Mouse (Mus musculus): ENCODE measurements around the gene Pou3f3.

Gene Pou3f3

DNA sequence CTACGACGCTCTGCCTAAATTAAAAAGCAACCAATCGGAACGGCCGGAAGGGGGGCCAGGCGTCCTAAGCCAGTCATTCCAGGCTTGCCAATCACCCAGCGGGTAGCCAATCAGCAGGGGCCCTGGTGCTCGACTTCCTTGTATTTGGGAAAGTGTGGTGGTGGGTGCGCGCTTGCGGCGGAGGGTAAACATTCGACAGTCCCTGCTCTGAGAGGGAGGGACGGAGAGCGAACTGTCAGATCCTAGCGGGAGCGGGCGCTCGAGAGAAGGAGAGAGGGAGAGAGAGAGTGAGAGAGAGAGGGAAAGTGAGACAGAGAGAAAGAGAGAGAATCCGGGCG lies at the start of gene Pou3f3:
Gene Pou3f3, plus strand, starts transcription at position 191 of the 338 bp plus-strand sequence.
- DNase-seq (ENCODE audit: low read depth, low spot score), result peak; percentile 98

DNA sequence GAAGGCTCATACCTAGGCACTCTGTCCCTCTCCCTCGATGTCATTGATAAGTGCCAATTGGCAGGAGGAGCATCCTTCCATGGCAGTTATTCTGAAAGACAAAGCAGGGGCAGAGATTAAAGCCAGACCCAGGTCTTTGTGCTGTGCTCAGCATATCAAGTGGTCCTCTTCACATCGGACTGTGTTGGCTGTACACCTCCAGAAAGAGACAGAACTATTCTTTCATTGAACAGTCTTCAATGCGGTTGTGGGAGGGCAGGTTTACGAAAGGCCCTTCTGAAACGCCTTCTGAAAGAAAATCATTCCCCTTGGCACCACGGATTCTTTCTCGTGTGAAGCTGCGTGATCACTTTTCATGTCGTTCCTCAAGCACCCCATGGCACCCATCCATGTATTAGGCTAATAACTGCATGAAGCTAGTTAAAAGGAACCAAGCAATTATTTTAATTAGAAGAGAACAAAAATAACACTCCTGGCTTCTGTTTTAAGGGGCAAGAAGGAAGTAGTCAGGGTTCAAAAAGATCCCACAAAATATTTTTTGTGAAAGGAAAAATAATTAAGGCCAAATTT lies 47.1 kb upstream of the Pou3f3 start:
- no peak for DNase-seq (ENCODE audit: low read depth, low spot score)

DNA sequence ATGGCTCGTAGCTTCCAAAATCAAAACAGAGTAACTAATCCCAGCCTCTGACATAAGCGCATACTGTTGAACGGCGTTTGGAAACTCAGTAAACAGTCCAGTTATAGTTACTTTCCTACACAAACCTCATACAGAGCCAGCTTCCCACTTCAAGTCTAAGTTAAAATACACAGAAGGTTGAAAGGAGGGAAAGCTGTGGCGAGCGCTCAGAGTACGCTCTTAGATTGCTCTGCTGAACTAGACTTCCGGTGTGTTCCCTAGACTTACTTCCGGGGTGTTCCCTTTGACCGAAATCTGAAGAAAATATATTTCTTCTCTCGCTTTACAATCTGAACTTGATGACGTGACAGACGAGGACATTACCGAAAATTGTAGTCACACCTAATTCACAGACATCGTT lies 44.1 kb upstream of the Pou3f3 start:
- no peak for DNase-seq (ENCODE audit: low read depth, low spot score)

DNA sequence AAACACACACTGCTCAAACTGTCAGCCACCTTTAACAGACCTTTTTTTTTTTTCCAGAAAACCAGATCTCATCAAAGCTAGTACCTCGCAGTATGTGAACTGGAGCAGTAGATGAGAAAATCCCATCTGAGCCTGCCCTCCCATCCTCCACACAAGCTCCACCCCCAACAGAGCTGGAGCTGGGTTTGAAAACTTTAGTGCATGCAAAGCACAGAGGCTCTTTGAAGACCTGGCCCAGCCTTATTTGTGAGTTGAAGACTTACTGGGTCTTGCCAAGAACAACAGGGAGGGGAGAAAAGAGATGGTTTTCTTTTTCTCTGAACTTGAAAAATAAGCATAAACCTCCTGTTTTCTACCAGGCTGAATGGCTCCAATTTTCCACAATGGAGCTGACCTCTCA lies 28.0 kb upstream of the Pou3f3 start:
- DNase-seq (ENCODE audit: low read depth, low spot score), result no peak

DNA sequence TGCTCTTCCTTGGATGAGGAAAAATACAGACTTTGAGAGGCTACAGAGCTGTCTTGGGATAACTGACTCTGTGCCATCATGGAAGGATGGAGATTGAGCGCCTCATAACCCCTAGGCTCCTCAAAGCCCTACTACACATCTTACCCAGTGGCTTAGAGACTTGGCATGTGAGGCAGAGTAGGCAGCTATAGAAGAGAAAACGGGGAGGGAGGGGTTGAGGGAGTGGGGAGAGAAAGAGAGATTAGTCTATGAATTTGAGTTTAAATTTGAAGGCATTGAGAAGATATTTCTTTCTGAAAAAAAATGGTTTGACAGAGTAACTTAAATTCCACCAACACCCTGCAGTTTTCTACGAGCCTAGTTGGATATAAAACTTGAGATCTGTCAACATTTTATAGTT lies 14.9 kb upstream of the Pou3f3 start:
- DNase-seq (ENCODE audit: low read depth, low spot score), result no peak

DNA sequence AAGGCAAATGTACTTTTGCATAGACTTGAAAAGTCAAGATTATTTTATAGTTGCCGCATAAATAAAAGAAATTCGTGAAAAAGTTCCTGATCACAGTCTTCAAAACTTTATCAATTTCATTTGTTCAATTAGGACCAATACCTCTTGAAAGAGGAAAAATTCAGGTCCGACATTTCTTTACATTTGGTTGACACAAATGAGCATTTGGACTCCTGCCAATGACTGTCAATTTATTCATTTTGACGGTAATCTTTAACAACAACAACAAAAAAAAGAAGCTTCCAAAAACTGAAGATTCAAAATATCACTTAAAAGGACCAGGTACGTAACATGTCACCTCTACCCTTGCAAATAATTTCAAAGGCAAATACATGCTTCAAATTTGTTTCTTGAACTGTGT lies 13.8 kb upstream of the Pou3f3 start:
- DNase-seq (ENCODE audit: low read depth, low spot score), result no peak

DNA sequence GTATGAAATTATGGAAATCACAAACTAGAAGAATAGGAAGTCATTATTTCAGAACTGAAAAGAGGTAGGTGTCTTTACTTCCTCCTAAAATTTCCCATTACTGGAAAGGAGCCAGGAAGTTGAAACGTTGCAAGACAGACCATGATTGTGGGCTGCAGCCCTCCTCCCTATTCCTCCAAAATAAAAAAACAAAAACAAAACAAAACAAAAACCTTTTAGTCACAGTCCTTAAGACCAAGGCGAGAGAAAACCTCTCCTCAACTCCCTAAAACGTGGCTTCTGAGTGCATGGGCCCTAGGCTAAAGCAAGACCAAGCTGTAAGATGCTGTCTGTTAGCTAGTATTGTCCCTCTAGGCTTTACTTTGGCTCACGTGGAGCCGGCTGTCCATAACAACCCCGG lies 11.7 kb upstream of the Pou3f3 start:
- DNase-seq (ENCODE audit: low read depth, low spot score), result no peak

DNA sequence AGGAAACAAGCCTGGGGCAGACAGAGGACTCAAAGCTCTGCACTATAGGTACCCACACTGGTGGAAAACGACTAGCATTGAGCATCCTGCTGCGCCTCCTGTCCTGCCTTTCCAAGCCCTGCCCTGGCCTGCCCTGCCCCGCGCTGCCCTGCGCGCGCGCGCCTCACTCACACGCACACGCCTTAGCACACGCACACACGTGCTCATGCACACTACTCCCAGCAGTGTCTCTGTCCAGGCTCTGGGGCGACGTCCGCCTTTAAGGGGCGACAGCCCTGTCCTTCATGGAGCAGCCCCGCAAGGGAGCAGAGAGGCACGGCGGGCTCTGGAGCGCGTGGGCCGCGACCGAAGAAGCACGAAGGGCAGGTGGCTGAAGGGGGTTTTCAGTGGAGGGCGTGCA lies 11.2 kb upstream of the Pou3f3 start:
- no peak for DNase-seq (ENCODE audit: low read depth, low spot score)

DNA sequence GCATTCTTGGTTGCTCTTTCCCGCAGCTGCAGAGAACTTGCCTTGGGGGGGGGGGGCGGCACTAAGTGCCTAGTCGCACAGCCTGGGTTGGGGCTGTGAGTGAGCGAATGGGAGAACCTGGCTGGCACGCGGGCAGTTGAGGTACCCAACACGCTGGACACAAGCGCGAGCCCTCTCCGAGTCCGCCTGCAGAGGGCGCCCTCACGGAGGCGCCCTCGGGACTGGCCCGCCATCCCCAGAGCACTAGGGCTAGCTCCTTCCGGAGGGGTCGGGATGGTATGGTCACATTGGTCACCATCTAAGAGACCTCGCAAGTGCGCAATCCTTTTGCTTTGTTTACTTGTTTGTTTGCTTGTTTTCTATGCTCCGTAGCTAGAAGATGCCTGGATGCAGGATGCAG lies 10.8 kb upstream of the Pou3f3 start:
- no peak for DNase-seq (ENCODE audit: low read depth, low spot score)

DNA sequence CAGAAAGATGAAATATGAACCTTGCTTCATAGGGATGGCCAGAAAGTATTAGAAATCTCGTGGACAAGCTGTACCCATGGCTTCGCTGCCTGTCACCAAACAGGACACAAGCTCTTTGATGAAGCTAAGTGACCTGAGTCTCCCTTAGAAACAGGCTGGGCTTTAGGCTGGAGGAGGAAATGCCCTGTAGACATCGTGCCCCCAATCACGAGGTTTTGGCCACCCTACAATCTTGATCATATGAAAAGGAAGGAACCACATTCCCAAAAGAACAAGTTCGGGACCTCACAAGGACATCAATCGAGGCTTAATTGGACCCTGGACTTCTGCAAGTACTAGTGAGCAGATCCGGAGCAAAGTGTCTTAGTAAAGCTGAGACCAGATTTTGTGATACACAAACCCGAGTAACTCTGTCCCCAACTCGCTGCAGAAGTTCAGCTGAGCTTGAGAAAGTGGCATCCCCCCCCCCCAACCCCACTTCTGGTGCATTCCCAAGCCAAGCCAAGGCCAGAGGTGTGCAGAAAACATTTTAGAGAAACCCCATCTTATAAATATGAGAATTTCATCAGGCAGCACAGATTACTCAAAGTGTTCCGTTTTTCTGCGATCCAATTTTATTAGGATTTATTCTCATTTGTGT lies 10.1 kb upstream of the Pou3f3 start:
- no peak for DNase-seq (ENCODE audit: low read depth, low spot score)

DNA sequence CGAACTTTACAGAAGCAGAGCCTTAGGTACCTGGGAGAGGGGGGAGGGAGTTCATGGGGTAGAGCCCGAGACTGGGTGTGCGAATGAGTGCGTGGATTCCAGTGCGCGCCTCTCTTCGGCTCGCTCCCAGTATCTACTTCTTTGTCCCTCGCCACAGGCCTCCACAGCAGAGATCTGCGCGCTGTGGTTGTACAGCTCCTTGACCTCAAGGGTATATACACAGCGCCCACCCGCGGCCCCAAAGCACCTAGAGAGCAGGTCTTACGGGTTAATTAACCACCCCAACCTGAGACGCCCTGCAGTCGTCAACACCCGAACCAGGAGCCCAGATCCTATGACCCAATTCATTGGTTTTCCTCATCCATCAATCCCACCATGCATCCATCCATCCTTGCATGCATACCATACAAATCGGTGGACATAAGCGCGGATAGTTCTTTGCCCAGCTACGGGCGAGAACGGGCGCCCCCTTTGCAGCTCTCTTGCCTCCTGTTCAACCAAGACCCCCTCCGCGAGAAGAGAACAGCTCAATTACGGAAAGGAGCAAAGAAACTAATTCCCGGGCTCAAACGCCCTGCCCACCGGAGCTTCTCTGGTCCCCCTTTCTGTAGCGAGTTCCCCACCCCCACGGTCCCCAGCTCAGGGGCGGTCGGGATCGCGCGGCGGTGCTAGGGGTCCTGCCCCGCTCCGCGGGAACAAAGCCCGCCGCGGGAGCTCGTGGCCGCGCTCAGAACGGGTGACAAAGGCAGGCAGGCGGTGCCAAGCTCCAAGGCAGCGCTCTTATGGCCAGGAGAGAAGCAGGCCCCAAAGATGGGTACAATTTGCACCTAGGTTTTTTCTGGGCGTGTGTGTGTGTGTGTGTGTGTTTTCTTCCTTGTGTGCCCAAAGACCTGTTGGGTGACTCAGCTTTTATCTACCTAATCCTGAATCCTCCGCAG lies 9.1 kb upstream of the Pou3f3 start:
- no peak for DNase-seq (ENCODE audit: low read depth, low spot score)

DNA sequence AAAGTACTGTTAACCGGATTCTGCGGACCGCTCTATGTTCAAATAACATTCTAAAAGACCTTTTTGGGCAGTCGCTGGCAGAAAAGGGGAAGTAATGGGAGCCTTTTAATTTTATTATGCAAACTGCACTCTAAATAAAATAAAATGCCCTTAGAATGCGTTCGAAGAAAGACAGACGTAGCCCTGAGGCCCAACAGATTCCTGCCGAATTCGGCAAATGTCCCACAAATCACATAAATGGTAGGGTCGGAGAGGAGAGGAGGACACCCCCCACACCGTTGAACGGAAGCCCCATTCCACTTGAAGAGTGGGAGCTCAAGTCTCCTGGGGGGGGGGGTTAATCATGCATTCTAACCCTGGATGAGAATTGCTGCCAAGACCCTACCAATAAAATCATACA lies 8.3 kb upstream of the Pou3f3 start:
- no peak for DNase-seq (ENCODE audit: low read depth, low spot score)

DNA sequence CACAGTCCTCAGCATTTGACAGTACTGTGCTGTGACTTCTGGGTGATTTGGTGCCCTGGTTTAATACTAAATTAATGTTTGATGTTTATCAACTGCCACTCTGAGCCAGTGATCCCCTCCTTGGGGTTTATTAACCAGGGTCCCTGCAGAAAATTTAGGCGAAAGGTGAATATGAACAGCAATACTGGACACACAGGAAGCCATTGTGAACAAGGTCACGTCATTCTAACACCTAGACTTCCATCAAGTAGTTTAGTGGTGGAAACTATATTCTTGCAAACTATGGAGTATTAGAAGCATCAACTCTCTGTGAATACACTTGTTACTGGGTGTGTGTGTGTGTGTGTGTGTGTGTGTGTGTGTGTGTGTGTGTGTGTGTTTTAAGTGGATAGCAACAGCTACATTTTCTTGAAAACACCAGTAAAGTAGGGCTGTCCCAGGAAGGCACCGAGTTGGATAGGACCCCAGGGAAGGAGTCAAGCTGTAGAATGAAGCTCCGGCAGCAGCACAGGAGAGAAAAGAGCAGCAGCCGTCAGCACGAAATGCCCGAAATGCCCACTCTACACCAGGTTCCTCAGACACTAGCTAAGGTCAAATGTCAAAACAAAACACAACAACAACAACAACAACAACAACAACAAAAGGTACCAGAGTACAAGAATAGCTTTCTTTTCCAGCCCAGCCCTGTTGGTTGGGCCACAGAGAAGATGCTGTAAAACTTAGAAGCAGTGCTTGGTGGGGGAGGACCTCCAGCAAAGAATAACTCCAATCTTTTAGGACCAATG lies 7.6 kb upstream of the Pou3f3 start:
- DNase-seq (ENCODE audit: low read depth, low spot score), result no peak

DNA sequence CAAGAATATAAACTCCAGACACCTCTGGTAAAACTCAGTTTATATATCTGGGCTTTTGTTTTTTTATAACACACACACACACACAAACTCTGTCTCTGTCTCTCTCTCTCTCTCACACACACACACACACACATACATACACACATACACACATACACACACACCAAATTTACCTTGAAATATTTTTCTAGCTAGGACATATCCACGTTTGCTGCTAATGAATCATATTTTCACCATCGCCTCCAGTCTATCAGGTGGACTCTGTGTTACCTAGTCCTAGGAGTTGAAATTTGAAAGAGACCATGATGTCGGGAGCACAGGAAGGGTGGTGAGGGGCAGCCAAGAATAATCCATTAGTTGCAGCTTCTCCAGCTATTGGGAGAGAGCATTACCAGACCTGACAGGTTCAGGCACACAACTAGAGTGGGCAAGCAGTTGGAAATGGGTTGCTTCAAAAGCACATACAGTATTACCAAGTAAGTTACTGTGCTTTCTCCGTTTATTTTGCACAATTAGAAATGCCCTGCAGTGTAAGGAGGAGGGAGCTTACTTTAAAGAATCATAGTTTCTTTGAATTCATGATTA lies 6.9 kb upstream of the Pou3f3 start:
- no peak for DNase-seq (ENCODE audit: low read depth, low spot score)

DNA sequence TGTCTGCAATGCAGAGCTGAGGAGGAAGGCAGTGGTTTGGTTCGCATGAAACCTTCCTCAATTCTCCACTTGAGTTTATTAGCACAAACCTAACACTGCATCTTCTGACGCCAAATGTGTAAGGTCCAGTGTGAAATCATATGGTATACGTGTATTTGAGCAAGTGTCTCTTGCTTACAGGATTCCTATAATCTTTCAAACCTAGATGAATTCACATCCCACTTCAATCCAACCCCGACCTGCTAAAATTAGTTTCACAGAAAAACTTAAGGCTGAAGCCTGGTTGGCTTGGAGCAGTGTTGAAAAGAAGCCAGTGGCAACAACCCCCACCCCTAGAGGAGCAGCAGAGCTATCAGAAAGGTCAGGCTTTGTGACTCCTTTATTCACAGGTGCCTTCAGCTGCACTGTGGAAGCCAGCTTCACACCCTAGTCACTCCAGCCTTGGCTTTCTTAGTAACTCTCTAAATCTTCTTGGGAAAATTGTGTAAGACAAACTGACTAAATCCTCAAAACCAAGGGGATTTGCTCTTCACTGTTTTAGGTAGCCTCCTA lies 5.5 kb upstream of the Pou3f3 start:
- DNase-seq (ENCODE audit: low read depth, low spot score), result no peak

DNA sequence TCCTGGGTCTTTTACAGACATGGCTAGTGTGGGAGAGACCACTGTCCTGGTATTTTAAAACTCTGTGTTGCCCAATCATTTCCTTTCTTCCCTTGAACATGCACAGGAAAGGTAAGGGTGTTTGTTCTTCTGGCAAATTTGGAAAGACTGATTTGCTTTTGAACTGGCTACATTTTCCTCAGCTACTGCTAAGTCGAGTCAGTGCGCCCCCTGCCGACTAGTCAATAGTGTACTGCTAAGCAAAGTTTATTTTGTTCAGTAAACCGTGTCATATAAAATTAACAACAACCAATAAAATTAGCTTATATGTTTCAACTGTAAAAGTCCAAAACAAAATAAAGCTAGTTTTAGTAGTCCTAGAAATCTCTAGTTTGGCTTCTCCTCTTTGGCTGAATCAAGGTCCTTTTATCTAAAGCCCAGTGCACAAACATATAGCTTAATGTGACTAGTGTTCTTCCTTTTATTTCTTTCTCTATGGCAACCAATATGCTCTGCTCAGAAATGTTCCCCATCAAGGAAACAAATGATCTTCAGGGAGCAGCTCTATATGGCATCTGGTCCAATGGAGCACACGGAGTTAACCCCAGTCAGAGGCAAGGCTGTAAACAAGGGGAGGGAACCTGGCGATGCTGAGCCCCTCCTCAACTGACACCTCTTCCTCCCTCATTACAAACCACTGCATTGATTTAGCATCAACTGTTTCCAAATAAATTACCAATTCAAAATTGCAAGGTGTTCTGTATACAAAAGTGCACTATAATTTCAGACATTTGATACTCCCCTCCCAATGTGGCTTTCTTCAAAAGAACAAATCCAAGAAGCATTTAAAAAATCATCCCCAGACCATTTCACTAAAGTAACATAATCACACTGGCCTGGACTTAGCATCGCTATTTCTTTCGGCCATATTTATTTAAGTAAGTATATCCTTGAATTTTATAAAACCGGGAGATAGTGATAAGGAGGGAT lies 4.1 kb upstream of the Pou3f3 start:
- DNase-seq (ENCODE audit: low read depth, low spot score), result peak; percentile 84

DNA sequence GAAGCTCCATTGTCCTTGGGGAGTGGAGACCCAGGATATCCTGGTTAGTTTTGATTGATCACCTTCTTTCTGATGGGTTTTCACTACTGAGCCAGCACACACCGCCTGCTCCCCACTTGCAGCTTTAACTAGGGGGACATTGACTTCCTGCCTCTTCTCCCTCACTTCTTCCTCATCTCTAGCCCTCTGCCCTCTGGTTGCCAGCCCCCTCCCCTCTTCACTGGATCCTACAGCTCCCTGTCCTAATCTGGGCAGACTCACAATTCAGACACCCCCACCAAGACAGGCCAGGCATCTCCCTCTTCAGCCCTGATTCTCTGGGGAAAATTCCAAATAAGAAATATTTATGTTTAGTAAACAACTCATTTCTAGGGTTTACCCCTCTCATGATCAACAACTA lies 3.3 kb upstream of the Pou3f3 start:
- DNase-seq (ENCODE audit: low read depth, low spot score), result no peak

DNA sequence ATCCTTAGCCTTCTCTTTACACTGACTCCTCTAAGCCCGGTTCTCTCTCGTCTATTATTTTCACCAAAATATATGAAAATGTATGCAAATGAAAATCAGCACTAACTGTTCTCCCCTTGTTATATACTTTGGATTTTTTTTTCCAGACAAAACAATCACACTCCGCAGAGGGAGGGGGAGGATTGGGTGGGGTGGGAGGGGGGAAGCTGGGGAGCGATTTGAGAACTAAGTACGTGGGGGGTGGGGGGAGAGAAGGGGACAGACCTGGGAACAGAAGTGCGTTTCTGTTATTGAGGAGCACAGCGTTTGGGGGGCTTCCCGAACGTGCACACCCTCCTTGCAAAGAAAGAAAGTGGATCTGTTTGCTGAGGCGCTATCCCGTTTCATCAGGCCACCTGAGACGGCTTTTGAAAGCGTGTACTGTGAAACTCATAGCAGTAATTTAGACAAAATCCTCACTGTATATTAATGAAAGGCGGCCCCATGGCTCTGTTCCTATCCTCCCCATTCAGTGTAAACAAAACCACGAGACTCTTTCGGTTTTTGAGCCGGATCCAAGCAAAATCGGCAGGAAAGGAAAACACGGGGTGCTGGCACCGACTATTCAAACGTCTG lies 2.4 kb upstream of the Pou3f3 start:
- no peak for DNase-seq (ENCODE audit: low read depth, low spot score)

DNA sequence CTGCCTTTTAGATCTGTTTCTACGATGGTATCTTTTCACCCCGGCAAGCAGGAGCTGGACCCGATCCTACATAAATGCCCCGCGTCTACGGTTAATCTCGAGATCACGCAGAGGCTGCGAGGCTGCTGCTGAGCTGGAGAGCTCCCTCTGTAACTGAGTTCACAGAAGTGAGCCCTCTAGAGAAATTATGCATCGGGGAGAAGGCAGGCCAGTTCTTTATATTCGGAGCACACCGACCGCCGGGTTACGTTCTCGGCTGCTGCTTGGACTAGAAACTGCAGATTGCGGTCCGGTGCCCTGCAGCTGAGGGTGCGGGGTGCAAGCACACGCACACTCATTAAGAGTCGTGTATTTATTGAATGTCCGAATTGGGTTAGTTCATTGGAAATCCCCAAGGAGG lies 1.7 kb upstream of the Pou3f3 start:
- no peak for DNase-seq (ENCODE audit: low read depth, low spot score)

DNA sequence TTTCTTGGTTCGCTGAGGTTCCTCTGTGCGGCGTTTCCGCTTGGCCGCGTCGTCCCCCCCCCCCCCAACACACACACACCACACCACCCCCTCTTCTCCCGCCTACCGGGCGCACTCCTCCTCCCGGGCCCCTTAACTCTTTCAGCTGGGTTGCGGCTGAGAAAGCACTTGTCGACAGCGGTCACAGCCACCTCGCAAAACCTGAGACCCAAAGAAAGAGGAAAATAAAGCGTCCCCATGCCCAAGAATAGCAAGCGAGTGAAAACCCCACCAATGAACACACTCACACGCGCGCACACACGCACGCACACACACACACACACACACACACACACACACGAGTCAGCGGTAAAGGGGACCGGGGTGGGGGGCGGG lies 1.3 kb upstream of the Pou3f3 start:
- no peak for DNase-seq (ENCODE audit: low read depth, low spot score)
